Mouse (Mus musculus): Measurements from ENCODE around the gene Rab3gap2. TPM values are rescaled to one million over a fixed set of nuclear protein-coding genes. Genes with fewer than 3 reads are reported as not detected.

Rab3gap2 gene
- polyA plus RNA-seq (2015; fragmentation: Nextera tagmentation; extraction: Ambion mirVana) = 15.8 and 17.0 TPM in 2 replicates

DNA sequence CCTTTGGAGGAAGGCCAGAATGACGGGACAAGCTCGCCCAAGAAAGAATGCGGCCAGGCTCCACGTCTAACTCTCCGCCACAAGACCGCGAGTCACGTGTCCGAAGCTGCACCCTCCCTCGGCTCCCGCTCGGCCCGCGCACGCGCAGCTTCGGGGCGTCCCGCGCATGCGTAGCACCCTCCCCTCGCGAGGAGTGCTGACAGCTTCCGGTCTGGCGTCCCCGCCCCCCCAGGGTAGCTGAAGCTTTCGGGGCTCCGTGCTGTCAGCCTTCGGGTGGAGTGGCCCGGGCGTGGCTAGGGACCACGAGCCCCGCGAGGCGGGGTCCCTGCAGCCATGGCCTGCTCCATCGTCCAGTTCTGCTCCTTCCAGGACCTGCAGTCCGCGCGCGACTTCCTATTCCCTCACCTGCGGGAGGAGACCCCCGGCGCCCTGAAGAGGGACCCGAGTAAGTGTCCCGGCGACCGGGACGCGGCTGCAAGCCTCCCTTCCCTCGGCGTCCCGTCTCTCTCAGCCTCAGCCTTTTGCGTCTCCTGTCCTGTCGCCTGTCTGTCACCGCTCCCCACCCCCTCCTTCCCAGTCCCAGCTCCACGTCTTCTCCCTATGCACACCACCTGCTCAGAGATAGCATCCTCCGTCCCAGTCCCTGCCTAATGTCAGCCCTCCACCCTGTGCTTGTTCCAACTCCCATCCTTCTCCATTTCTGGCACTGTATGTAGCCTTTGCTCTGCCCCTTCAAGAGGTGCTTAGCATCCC lies at the start of gene Rab3gap2:
Gene Rab3gap2 (plus strand): TSS at position 209 of the 753 bp plus-strand sequence.
- Histone ChIP-seq H3K4me3 (ENCODE audit: low read depth, low read length) (peak within 1 kb of the TSS; percentile 95), H3K27ac (ENCODE audit: low read depth, low read length) (peak within 1 kb of the TSS; percentile 88), H3K4me1 (replicated peaks; ENCODE audit: control insufficient read depth, insufficient read depth, low read length) (peaks cover 3% of the 10 kb centered on the region; the same call in 1 of the 2 replicates), H3K4me2 (replicated peaks; ENCODE audit: low read depth) (peak within 1 kb of the TSS; percentile 85), H3K27me3 (replicated peaks; ENCODE audit: control insufficient read depth, insufficient read depth, low read length) (no peaks in the 10 kb centered on the region), H3K9me3 (ENCODE audit: control insufficient read depth) (no peaks in the 10 kb centered on the region), H3K9ac (ENCODE audit: low read depth, low read length) (peak within 1 kb of the TSS; percentile 81), H3K36me3 (ENCODE audit: control insufficient read depth, insufficient read depth) (no peaks in the 10 kb centered on the region)
- ATAC-seq = peak; percentile 97
- under 1% methylated on average over 53 of the region's 57 CpGs for WGBS
- no peak for TF ChIP-seq CTCF (IDR thresholded peaks at IDR 0.05; ENCODE audit: low read depth)

DNA sequence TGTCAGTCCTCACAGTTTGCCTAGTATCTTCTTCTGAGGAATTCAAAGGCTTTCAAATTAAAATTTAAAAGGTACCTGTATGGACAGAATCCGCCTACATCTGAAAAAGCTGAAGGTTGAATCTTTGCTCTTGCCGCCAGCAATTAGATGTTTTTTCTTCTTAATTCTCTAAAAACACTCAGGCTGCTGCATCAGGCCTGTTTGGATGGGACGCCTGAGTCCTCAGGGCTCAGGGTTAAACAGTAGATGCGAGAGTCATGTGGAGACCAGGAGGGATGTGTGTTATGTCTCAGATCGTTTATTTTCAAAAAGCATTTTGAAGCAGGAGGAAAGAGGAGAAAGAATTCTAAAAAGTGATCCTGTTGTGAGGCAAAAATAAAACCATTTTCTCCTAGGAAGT lies 30.3 kb upstream of the Rab3gap2 start:
- Histone ChIP-seq H3K9ac (ENCODE audit: low read depth, low read length) (no peak overlapping the region), H3K27ac (ENCODE audit: low read depth, low read length) (no peak overlapping the region), H3K9me3 (ENCODE audit: control insufficient read depth) (no peaks in the 10 kb centered on the region), H3K36me3 (ENCODE audit: control insufficient read depth, insufficient read depth) (no peaks in the 10 kb centered on the region), H3K4me3 (ENCODE audit: low read depth, low read length) (no peak overlapping the region), H3K27me3 (replicated peaks; ENCODE audit: control insufficient read depth, insufficient read depth, low read length) (no peaks in the 10 kb centered on the region), H3K4me1 (replicated peaks; ENCODE audit: control insufficient read depth, insufficient read depth, low read length) (no peaks in the 10 kb centered on the region), H3K4me2 (replicated peaks; ENCODE audit: low read depth) (no peak overlapping the region)
- no peak for ATAC-seq
- TF ChIP-seq CTCF (IDR thresholded peaks at IDR 0.05; ENCODE audit: low read depth) = no peak
- WGBS = 84% methylated on average over 5 of the region's 5 CpGs

DNA sequence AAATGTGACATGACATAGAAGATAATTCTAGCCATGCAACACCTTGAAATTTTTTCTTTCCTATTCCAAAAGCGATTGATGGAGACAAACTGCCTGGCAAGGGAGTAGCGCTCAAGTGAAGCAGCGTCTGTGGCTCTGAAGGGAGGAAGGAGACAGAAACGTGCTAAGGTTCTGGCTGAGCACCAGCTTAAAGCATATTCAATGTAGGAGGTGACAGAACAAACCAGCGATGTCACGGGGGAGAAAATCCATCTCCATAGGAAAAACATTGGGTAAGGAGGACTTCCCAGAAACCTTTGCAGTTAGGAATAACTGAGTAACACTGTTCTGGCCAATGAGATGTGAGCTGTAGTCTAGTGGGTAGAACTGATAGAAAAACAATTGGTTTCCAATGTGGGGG lies 26.1 kb upstream of the Rab3gap2 start:
- H3K4me2 ChIP-seq (replicated peaks; ENCODE audit: low read depth) = no peak overlapping the region
- H3K4me3 ChIP-seq (ENCODE audit: low read depth, low read length) = no peak overlapping the region
- no peak overlapping the region for H3K27ac ChIP-seq (ENCODE audit: low read depth, low read length)
- 86% methylated on average over 6 of the region's 6 CpGs for WGBS
- no peak for TF ChIP-seq CTCF (IDR thresholded peaks at IDR 0.05; ENCODE audit: low read depth)
- ATAC-seq = no peak
- no peak overlapping the region for H3K9ac ChIP-seq (ENCODE audit: low read depth, low read length)
- no peaks in the 10 kb centered on the region for H3K36me3 ChIP-seq (ENCODE audit: control insufficient read depth, insufficient read depth)
- H3K9me3 ChIP-seq (ENCODE audit: control insufficient read depth) = no peaks in the 10 kb centered on the region
- no peaks in the 10 kb centered on the region for H3K4me1 ChIP-seq (replicated peaks; ENCODE audit: control insufficient read depth, insufficient read depth, low read length)
- no peaks in the 10 kb centered on the region for H3K27me3 ChIP-seq (replicated peaks; ENCODE audit: control insufficient read depth, insufficient read depth, low read length)

DNA sequence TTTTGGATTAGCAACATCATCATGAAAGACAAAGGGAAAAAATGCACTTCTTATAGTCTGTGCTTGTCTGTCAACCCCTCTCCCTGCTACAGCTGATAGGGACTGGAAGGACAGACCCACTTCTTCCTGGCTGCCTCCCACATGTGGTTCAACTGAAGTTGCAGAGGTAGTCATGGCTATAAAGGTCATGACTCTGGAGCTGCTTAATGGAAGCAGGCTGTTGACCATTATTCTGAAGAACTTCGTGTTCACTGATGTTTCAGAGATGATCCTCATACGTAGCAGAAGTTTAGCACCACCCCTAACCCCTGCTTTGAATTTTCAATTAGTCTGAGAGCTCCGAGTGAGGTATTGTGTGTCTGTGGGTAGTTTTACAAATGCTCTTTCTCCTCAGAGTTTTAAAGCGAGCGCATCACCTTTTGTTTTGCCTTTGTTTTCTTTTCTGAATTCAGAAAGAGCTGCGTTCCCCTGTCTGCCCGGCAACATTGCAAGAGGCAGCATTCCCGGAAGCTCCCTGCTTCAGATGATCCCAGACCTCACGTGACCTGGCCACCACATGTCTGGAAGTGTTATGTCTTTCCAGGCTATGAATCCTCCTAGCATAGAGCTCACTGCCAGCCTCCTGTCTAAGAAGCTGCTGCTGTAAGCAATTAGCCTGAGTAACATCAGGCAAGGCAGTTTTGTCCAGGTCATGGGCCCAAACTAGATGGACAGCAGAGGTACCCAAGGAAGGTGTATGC lies 20.2 kb upstream of the Rab3gap2 start:
- Histone ChIP-seq H3K9ac (ENCODE audit: low read depth, low read length) (no peak overlapping the region), H3K9me3 (ENCODE audit: control insufficient read depth) (no peaks in the 10 kb centered on the region), H3K36me3 (ENCODE audit: control insufficient read depth, insufficient read depth) (no peaks in the 10 kb centered on the region), H3K4me3 (ENCODE audit: low read depth, low read length) (no peak overlapping the region), H3K4me2 (replicated peaks; ENCODE audit: low read depth) (no peak overlapping the region), H3K27me3 (replicated peaks; ENCODE audit: control insufficient read depth, insufficient read depth, low read length) (no peaks in the 10 kb centered on the region), H3K4me1 (replicated peaks; ENCODE audit: control insufficient read depth, insufficient read depth, low read length) (no peaks in the 10 kb centered on the region), H3K27ac (ENCODE audit: low read depth, low read length) (no peak overlapping the region)
- no peak for TF ChIP-seq CTCF (IDR thresholded peaks at IDR 0.05; ENCODE audit: low read depth)
- ATAC-seq = no peak
- 65% methylated on average over 9 of the region's 9 CpGs for WGBS

DNA sequence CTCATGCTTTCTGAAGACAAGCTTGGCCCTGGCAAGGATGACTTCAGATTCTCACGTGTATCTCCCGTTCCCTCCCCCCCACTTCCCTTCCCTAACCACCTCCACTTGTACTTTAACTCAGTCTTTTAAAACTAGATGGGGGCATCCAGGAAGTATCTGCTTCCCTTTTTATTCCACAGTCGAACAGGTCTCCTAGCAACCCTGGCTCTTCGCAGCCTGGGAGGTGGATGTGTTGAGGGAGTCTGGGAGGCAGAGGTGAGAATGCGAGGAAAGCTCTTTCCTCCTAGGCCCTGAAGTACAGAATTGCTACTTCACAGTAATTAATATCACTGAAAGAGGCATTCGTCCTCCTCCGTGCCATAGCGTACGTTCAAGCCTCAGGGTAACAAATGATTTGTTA lies 18.4 kb upstream of the Rab3gap2 start:
- H3K36me3 ChIP-seq (ENCODE audit: control insufficient read depth, insufficient read depth) = no peaks in the 10 kb centered on the region
- H3K9ac ChIP-seq (ENCODE audit: low read depth, low read length) = no peak overlapping the region
- no peak for ATAC-seq
- H3K27ac ChIP-seq (ENCODE audit: low read depth, low read length) = no peak overlapping the region
- H3K27me3 ChIP-seq (replicated peaks; ENCODE audit: control insufficient read depth, insufficient read depth, low read length) = no peaks in the 10 kb centered on the region
- H3K4me2 ChIP-seq (replicated peaks; ENCODE audit: low read depth) = no peak overlapping the region
- no peak for TF ChIP-seq CTCF (IDR thresholded peaks at IDR 0.05; ENCODE audit: low read depth)
- H3K4me3 ChIP-seq (ENCODE audit: low read depth, low read length) = no peak overlapping the region
- H3K9me3 ChIP-seq (ENCODE audit: control insufficient read depth) = no peaks in the 10 kb centered on the region
- 71% methylated on average over 9 of the region's 9 CpGs for WGBS
- H3K4me1 ChIP-seq (replicated peaks; ENCODE audit: control insufficient read depth, insufficient read depth, low read length) = no peaks in the 10 kb centered on the region

DNA sequence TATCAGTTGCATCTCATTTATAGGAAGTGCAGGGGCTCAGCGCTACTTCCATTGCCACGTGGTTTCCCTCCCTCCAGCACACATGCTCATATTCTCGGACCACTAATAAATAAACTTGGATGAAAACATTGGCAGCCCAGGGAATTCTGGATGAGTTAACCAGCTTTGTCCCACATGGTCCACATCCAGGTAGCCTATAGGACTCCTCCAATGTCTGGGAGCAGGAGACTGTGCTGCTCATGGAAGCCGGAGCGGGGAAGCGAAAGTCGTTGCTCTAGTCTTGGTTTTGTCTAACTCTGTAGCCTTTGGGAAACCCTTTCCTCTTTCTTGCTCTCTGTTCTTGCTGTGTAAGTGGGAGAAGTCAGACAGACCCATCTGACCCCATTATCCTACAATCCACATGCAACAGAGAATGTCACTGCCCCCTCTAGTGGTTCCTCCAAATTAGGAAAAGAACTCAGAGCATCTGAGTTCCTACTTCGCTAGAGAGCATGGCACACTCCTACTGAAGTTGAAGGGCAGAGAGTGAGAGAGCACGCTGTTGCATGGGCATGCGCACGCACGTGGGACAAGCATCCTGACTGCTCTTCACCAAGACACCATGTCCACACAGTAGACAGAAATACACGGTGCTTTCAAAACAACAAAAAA lies 16.7 kb upstream of the Rab3gap2 start:
- peak; percentile 83 for TF ChIP-seq CTCF (IDR thresholded peaks at IDR 0.05; ENCODE audit: low read depth)
- Histone ChIP-seq H3K27me3 (replicated peaks; ENCODE audit: control insufficient read depth, insufficient read depth, low read length) (no peaks in the 10 kb centered on the region), H3K4me1 (replicated peaks; ENCODE audit: control insufficient read depth, insufficient read depth, low read length) (no peaks in the 10 kb centered on the region), H3K4me3 (ENCODE audit: low read depth, low read length) (no peak overlapping the region), H3K4me2 (replicated peaks; ENCODE audit: low read depth) (no peak overlapping the region), H3K27ac (ENCODE audit: low read depth, low read length) (no peak overlapping the region), H3K9ac (ENCODE audit: low read depth, low read length) (no peak overlapping the region), H3K9me3 (ENCODE audit: control insufficient read depth) (no peaks in the 10 kb centered on the region), H3K36me3 (ENCODE audit: control insufficient read depth, insufficient read depth) (no peaks in the 10 kb centered on the region)
- WGBS = 67% methylated on average over 13 of the region's 13 CpGs
- no peak for ATAC-seq
